Mouse (Mus musculus): ENCODE measurements around the gene Rab31. TPM values are rescaled to one million over a fixed set of nuclear protein-coding genes. Genes with fewer than 3 reads are reported as not detected.

Rab31 gene
- polyA plus RNA-seq, 1 experiment from 2014 or later: 28.3 TPM

- no peak overlapping the region for H3K4me2 ChIP-seq (ENCODE audit: low read depth, low read length)
- H3K4me3 ChIP-seq (ENCODE audit: low read length): no peak overlapping the region
- H3K9me3 ChIP-seq (replicated peaks; ENCODE audit: control insufficient read depth, low read length): no peaks in the 10 kb centered on the region
- no peak for ATAC-seq (replicated peaks; ENCODE audit: extremely low read depth, insufficient read depth, low FRiP score)
- 17% methylated on average over 1 of the region's 1 CpGs for whole genome bisulfite sequencing
- H3K27ac ChIP-seq (ENCODE audit: low read length): peak overlapping the region; percentile 20; the same call in 1 of the 2 replicates
- no peaks in the 10 kb centered on the region for H3K36me3 ChIP-seq (ENCODE audit: control insufficient read depth, insufficient read depth)
- H3K27me3 ChIP-seq (ENCODE audit: control insufficient read depth, insufficient read depth, low read length): no peaks in the 10 kb centered on the region
- H3K9ac ChIP-seq (ENCODE audit: low read length): no peak overlapping the region
- peaks cover 7% of the 10 kb centered on the region for H3K4me1 ChIP-seq (ENCODE audit: control insufficient read depth, insufficient read depth, low read length)
Observed at GRCm38 (mm10) chr17:65674710-65675171, 97.8 kb downstream of the Rab31 start.

GRCm38 (mm10) chr17:65672926-65673325 lies 99.6 kb downstream of the Rab31 start:
- Histone ChIP-seq H3K27ac (ENCODE audit: low read length) (no peak overlapping the region), H3K27me3 (ENCODE audit: control insufficient read depth, insufficient read depth, low read length) (no peaks in the 10 kb centered on the region), H3K4me2 (ENCODE audit: low read depth, low read length) (no peak overlapping the region), H3K9ac (ENCODE audit: low read length) (no peak overlapping the region), H3K36me3 (ENCODE audit: control insufficient read depth, insufficient read depth) (no peaks in the 10 kb centered on the region), H3K4me3 (ENCODE audit: low read length) (no peak overlapping the region), H3K4me1 (ENCODE audit: control insufficient read depth, insufficient read depth, low read length) (peaks cover 7% of the 10 kb centered on the region), H3K9me3 (replicated peaks; ENCODE audit: control insufficient read depth, low read length) (no peaks in the 10 kb centered on the region)
- no peak for ATAC-seq (replicated peaks; ENCODE audit: extremely low read depth, insufficient read depth, low FRiP score)
- 86% methylated on average over 7 of the region's 7 CpGs for WGBS

- Histone ChIP-seq H3K36me3 (ENCODE audit: control insufficient read depth, insufficient read depth) (no peaks in the 10 kb centered on the region), H3K4me1 (ENCODE audit: control insufficient read depth, insufficient read depth, low read length) (peaks cover 6% of the 10 kb centered on the region), H3K4me3 (ENCODE audit: low read length) (no peak overlapping the region), H3K9ac (ENCODE audit: low read length) (no peak overlapping the region), H3K27ac (ENCODE audit: low read length) (no peak overlapping the region), H3K4me2 (ENCODE audit: low read depth, low read length) (no peak overlapping the region), H3K27me3 (ENCODE audit: control insufficient read depth, insufficient read depth, low read length) (no peaks in the 10 kb centered on the region), H3K9me3 (replicated peaks; ENCODE audit: control insufficient read depth, low read length) (no peaks in the 10 kb centered on the region)
- 82% methylated on average over 4 of the region's 4 CpGs for WGBS
- ATAC-seq (replicated peaks; ENCODE audit: extremely low read depth, insufficient read depth, low FRiP score): no peak
Observed at GRCm38 (mm10) chr17:65669061-65669460, 103.5 kb downstream of the Rab31 start.

GRCm38 (mm10) chr17:65667792-65668191 lies 104.8 kb downstream of the Rab31 start:
- H3K9ac ChIP-seq (ENCODE audit: low read length): no peak overlapping the region
- no peak overlapping the region for H3K4me2 ChIP-seq (ENCODE audit: low read depth, low read length)
- no peak for ATAC-seq (replicated peaks; ENCODE audit: extremely low read depth, insufficient read depth, low FRiP score)
- WGBS: 78% methylated on average over 14 of the region's 14 CpGs
- H3K27me3 ChIP-seq (ENCODE audit: control insufficient read depth, insufficient read depth, low read length): no peaks in the 10 kb centered on the region
- H3K27ac ChIP-seq (ENCODE audit: low read length): no peak overlapping the region
- H3K36me3 ChIP-seq (ENCODE audit: control insufficient read depth, insufficient read depth): no peaks in the 10 kb centered on the region
- H3K4me1 ChIP-seq (ENCODE audit: control insufficient read depth, insufficient read depth, low read length): peaks cover 6% of the 10 kb centered on the region
- no peaks in the 10 kb centered on the region for H3K9me3 ChIP-seq (replicated peaks; ENCODE audit: control insufficient read depth, low read length)
- no peak overlapping the region for H3K4me3 ChIP-seq (ENCODE audit: low read length)

- H3K27ac ChIP-seq (ENCODE audit: low read length): no peak overlapping the region; the same call in 1 of the 2 replicates
- H3K9ac ChIP-seq (ENCODE audit: low read length): no peak overlapping the region
- peak overlapping the region; percentile 21; the same call in 1 of the 2 replicates for H3K4me2 ChIP-seq (ENCODE audit: low read depth, low read length)
- no peak overlapping the region for H3K4me3 ChIP-seq (ENCODE audit: low read length)
- H3K9me3 ChIP-seq (replicated peaks; ENCODE audit: control insufficient read depth, low read length): no peaks in the 10 kb centered on the region
- H3K27me3 ChIP-seq (ENCODE audit: control insufficient read depth, insufficient read depth, low read length): no peaks in the 10 kb centered on the region
- 48% methylated on average over 17 of the region's 17 CpGs for WGBS
- H3K4me1 ChIP-seq (ENCODE audit: control insufficient read depth, insufficient read depth, low read length): peaks cover 6% of the 10 kb centered on the region
- no peaks in the 10 kb centered on the region for H3K36me3 ChIP-seq (ENCODE audit: control insufficient read depth, insufficient read depth)
- ATAC-seq (replicated peaks; ENCODE audit: extremely low read depth, insufficient read depth, low FRiP score): peak; percentile 63
Observed at GRCm38 (mm10) chr17:65666388-65667161, 106.0 kb downstream of the Rab31 start.

- H3K27me3 ChIP-seq (ENCODE audit: control insufficient read depth, insufficient read depth, low read length): no peaks in the 10 kb centered on the region
- no peak overlapping the region for H3K4me2 ChIP-seq (ENCODE audit: low read depth, low read length)
- no peak overlapping the region for H3K9ac ChIP-seq (ENCODE audit: low read length)
- no peaks in the 10 kb centered on the region for H3K9me3 ChIP-seq (replicated peaks; ENCODE audit: control insufficient read depth, low read length)
- H3K36me3 ChIP-seq (ENCODE audit: control insufficient read depth, insufficient read depth): no peaks in the 10 kb centered on the region
- no peak overlapping the region for H3K4me3 ChIP-seq (ENCODE audit: low read length)
- ATAC-seq (replicated peaks; ENCODE audit: extremely low read depth, insufficient read depth, low FRiP score): no peak
- WGBS: 83% methylated on average over 12 of the region's 12 CpGs
- peaks cover 6% of the 10 kb centered on the region for H3K4me1 ChIP-seq (ENCODE audit: control insufficient read depth, insufficient read depth, low read length)
- H3K27ac ChIP-seq (ENCODE audit: low read length): no peak overlapping the region
Observed at GRCm38 (mm10) chr17:65665786-65666387, 106.7 kb downstream of the Rab31 start.

- no peak for ATAC-seq (replicated peaks; ENCODE audit: extremely low read depth, insufficient read depth, low FRiP score)
- WGBS: 83% methylated on average over 14 of the region's 14 CpGs
- no peaks in the 10 kb centered on the region for H3K36me3 ChIP-seq (ENCODE audit: control insufficient read depth, insufficient read depth)
- no peaks in the 10 kb centered on the region for H3K27me3 ChIP-seq (ENCODE audit: control insufficient read depth, insufficient read depth, low read length)
- no peak overlapping the region for H3K4me2 ChIP-seq (ENCODE audit: low read depth, low read length)
- peaks cover 6% of the 10 kb centered on the region for H3K4me1 ChIP-seq (ENCODE audit: control insufficient read depth, insufficient read depth, low read length)
- H3K9ac ChIP-seq (ENCODE audit: low read length): no peak overlapping the region
- H3K27ac ChIP-seq (ENCODE audit: low read length): no peak overlapping the region
- no peaks in the 10 kb centered on the region for H3K9me3 ChIP-seq (replicated peaks; ENCODE audit: control insufficient read depth, low read length)
- no peak overlapping the region for H3K4me3 ChIP-seq (ENCODE audit: low read length)
Observed at GRCm38 (mm10) chr17:65663329-65664078, 109.0 kb downstream of the Rab31 start.

- no peak overlapping the region for H3K9ac ChIP-seq (ENCODE audit: low read length)
- H3K4me3 ChIP-seq (ENCODE audit: low read length): no peak overlapping the region
- H3K4me1 ChIP-seq (ENCODE audit: control insufficient read depth, insufficient read depth, low read length): peaks cover 6% of the 10 kb centered on the region
- no peak overlapping the region for H3K27ac ChIP-seq (ENCODE audit: low read length)
- no peaks in the 10 kb centered on the region for H3K36me3 ChIP-seq (ENCODE audit: control insufficient read depth, insufficient read depth)
- ATAC-seq (replicated peaks; ENCODE audit: extremely low read depth, insufficient read depth, low FRiP score): no peak
- no peaks in the 10 kb centered on the region for H3K27me3 ChIP-seq (ENCODE audit: control insufficient read depth, insufficient read depth, low read length)
- H3K9me3 ChIP-seq (replicated peaks; ENCODE audit: control insufficient read depth, low read length): no peaks in the 10 kb centered on the region
- no peak overlapping the region for H3K4me2 ChIP-seq (ENCODE audit: low read depth, low read length)
- 63% methylated on average over 3 of the region's 3 CpGs for WGBS
Observed at GRCm38 (mm10) chr17:65662662-65663061, 109.9 kb downstream of the Rab31 start.

GRCm38 (mm10) chr17:65658416-65658815 lies 114.1 kb downstream of the Rab31 start:
- WGBS: 43% methylated on average over 2 of the region's 2 CpGs
- no peak for ATAC-seq (replicated peaks; ENCODE audit: extremely low read depth, insufficient read depth, low FRiP score)
- H3K36me3 ChIP-seq (ENCODE audit: control insufficient read depth, insufficient read depth): no peaks in the 10 kb centered on the region
- no peak overlapping the region for H3K9ac ChIP-seq (ENCODE audit: low read length)
- H3K4me2 ChIP-seq (ENCODE audit: low read depth, low read length): no peak overlapping the region
- no peaks in the 10 kb centered on the region for H3K9me3 ChIP-seq (replicated peaks; ENCODE audit: control insufficient read depth, low read length)
- H3K27ac ChIP-seq (ENCODE audit: low read length): no peak overlapping the region
- H3K27me3 ChIP-seq (ENCODE audit: control insufficient read depth, insufficient read depth, low read length): no peaks in the 10 kb centered on the region
- no peaks in the 10 kb centered on the region for H3K4me1 ChIP-seq (ENCODE audit: control insufficient read depth, insufficient read depth, low read length)
- no peak overlapping the region for H3K4me3 ChIP-seq (ENCODE audit: low read length)

All from heart, embryonic 16.5 days (tissue).